Mouse (Mus musculus): Measurements from ENCODE around the gene R3hdm2. TPM values are rescaled to one million over a fixed set of nuclear protein-coding genes. Genes with fewer than 3 reads are reported as not detected.

R3hdm2 gene
- total RNA-seq, 2 experiments from 2014 or later: 365 to 382 TPM

GRCm38 (mm10) chr10:127508239-127508638, 128.1 kb downstream of the R3hdm2 start:
- H3K27ac ChIP-seq: no peak overlapping the region
- peak; percentile 65 for TF ChIP-seq CTCF (IDR thresholded peaks at IDR 0.05)
- intact Hi-C loops (cut with DNase I): no loop called here

DNA sequence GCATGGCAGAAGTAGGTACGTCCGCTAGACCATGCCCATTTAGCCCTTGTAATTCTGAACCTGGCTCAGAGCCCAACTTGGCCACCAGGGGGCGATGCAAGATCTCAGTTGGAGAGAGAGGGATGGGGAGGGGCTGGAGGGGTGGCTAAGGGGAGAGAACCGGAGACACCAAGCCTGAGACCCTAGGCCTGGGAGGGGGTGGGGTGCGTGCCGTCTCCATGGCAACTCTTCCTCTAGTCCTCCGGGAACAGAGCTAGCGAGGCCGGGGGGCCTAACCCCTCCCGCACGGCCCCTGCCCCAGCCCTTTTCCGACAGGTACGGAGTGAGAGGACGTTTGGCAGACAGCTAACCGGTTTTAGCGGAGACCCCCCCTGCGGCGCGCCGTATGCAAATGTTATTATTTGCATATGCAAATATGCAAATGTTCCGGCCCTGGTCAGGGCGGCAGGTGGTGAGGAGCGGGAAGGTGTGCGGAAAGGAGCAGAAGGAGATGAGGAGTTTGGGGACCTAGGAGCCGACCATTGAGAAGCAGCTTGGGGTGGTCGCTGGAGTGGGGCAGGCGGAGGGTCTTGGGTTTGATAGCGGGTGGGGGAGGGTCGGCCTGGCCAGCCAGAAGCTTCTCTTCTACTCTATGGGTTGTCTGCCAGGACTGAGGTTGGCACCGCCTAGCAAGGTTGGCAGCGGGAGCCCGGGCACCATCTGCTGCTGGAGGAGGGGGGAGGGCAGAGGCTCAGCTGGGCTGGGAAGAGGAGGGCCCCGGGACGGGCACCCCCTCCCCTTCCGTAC, 129.1 kb downstream of the R3hdm2 start:
- peak; percentile 74 for TF ChIP-seq CTCF (IDR thresholded peaks at IDR 0.05)
- Histone ChIP-seq H3K27ac (peak overlapping the region; percentile 61), H3K4me3 (peak overlapping the region; percentile 45)
- peak; percentile 83 for DNase-seq (ENCODE audit: extremely low spot score in 1 of 2, low spot score in 2 of 2)
- intact Hi-C loops (cut with DNase I): no loop called here

More at GRCm38 (mm10) chr10:127508239-127508638, 128.1 kb downstream of the R3hdm2 start:
- no peak overlapping the region for H3K4me3 ChIP-seq
- DNase-seq (ENCODE audit: extremely low spot score in 1 of 2, low spot score in 2 of 2): peak; percentile 67 to 76

- no peak for TF ChIP-seq CTCF (IDR thresholded peaks at IDR 0.05)
- no peak for DNase-seq (ENCODE audit: extremely low spot score in 1 of 2, low spot score in 2 of 2)
- Histone ChIP-seq H3K4me3 (no peak overlapping the region), H3K27ac (no peak overlapping the region; the same call in 1 of the 2 replicates)
- intact Hi-C loops (cut with DNase I): no loop called here
These were observed 129.9 kb downstream of the R3hdm2 start for GRCm38 (mm10) chr10:127509837-127510701.

GRCm38 (mm10) chr10:127510895-127511617, 130.9 kb downstream of the R3hdm2 start:
- no peak for DNase-seq (ENCODE audit: extremely low spot score in 1 of 2, low spot score in 2 of 2)
- intact Hi-C loops (cut with DNase I): no loop called here
- TF ChIP-seq CTCF (IDR thresholded peaks at IDR 0.05): no peak

DNA sequence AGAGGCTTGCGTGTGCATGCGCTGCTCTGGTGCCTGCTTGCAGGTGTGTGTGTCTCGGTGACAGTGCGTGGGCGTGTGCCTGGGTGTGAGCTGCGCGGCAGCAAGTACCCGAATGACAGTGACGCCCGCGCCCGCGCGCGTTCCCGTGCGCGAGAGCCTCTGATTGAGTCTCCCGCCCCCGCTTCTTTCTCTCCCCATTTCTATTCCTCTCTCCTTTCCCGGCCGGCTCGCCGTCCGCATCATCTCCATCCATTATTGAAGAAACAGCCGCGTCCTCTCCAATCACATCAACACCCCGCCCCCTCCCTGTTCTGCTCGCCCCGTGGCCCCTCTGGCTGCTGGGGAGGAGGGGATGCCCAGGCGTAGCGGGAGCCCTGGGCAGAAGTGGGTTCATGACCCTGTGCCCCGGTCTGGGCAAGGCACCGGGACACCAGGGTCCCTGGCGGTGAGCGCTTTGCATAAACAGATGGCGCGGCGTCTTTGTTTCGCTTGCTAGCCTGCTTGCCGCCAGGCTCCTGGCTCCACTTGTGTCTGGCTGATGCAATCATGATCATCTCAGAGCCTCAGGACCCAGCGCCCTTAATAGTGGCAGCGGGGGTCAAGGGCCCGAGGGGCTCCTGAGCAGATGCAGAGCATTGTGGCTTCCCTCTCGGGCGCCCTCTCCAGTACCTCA, 131.6 kb downstream of the R3hdm2 start:
- intact Hi-C loops (cut with DNase I): loop anchor here (1.0 kb wide), 1 partner anchor 25 kb away; no protein-coding TSS in a partner anchor
- peak overlapping the region; percentile 92 for H3K27ac ChIP-seq
- H3K4me3 ChIP-seq: peak overlapping the region; percentile 53
- peak; percentile 14 for TF ChIP-seq CTCF (IDR thresholded peaks at IDR 0.05)
- DNase-seq (ENCODE audit: extremely low spot score in 1 of 2, low spot score in 2 of 2): peak; percentile 84 to 93

More at GRCm38 (mm10) chr10:127510895-127511617, 130.9 kb downstream of the R3hdm2 start:
- Histone ChIP-seq H3K27ac (peak overlapping the region; percentile 57; the same call in 1 of the 2 replicates), H3K4me3 (no peak overlapping the region)

GRCm38 (mm10) chr10:127512307-127512666, 132.2 kb downstream of the R3hdm2 start:
- intact Hi-C loops (cut with DNase I): loop anchor here (1.0 kb wide), 1 partner anchor 24 kb away; no protein-coding TSS in a partner anchor
- no peak for DNase-seq (ENCODE audit: extremely low spot score in 1 of 2, low spot score in 2 of 2)
- peak overlapping the region; percentile 53 for H3K4me3 ChIP-seq
- H3K27ac ChIP-seq: peak overlapping the region; percentile 92
- no peak for TF ChIP-seq CTCF (IDR thresholded peaks at IDR 0.05)

DNA sequence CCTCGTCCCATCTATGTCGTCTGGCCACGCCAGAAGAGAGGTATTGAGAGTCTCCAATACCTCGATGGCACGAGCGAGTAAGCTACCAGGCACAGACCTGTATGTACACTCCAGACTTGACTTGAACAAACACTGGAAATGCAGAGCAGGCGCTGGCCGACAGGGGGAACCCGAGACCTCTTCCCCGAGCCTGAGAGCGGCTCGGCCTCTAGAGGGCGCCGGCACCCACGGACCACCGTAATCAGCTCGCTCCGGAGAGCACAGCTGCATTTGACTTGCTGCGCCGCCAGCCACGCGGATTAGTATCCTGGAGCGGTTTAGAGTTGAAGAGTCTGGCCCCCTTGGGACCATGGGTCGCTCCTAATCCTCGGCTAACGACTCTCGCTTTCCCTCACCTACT, 132.7 kb downstream of the R3hdm2 start:
- no peak; the same call in none of the 2 replicates for TF ChIP-seq CTCF (IDR thresholded peaks at IDR 0.05)

GRCm38 (mm10) chr10:127513501-127514091, 133.5 kb downstream of the R3hdm2 start:
- H3K4me3 ChIP-seq: no peak overlapping the region
- intact Hi-C loops (cut with DNase I): no loop called here
- DNase-seq (ENCODE audit: extremely low spot score in 1 of 2, low spot score in 2 of 2): no peak
- no peak for TF ChIP-seq CTCF (IDR thresholded peaks at IDR 0.05)
- H3K27ac ChIP-seq: no peak overlapping the region

More for the DNA sequence above, 132.7 kb downstream of the R3hdm2 start:
- intact Hi-C loops (cut with DNase I): loop anchor here (1.0 kb wide), 1 partner anchor 23 kb away; no protein-coding TSS in a partner anchor
- DNase-seq (ENCODE audit: extremely low spot score in 1 of 2, low spot score in 2 of 2): peak; percentile 93 to 97
- Histone ChIP-seq H3K27ac (peak overlapping the region; percentile 60), H3K4me3 (peak overlapping the region; percentile 34)

DNA sequence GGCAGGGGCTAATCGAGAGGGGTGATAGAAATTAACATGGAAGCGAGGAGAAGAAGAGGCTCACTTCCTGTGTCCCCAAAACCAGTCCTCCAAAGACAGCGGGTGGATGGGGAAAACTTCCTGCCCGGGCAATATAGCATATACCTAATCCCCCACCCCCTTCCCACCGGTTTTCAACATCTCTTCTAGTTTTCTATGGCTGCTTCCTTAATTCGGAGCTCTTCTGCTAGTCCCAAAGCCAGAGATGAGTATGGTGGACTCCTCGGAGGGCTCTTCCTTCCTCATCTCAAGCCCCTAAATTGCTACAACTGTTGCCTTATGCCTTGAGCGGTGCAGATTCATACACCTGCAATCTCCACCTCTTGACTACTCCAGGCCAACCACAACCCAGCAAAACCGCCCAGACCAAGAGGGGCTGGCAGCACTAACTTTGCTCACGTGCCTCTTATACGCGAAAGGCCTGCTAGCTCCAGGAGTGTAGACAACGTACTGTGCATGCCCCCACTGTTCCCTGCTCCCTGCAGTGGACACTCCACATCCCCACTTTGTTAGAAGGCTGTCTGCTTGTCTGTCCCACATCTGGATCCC, 134.1 kb downstream of the R3hdm2 start:
- TF ChIP-seq CTCF (IDR thresholded peaks at IDR 0.05): no peak
- intact Hi-C loops (cut with DNase I): no loop called here
- Histone ChIP-seq H3K27ac (no peak overlapping the region), H3K4me3 (no peak overlapping the region)
- no peak for DNase-seq (ENCODE audit: extremely low spot score in 1 of 2, low spot score in 2 of 2)

- intact Hi-C loops (cut with DNase I): no loop called here
- no peak for DNase-seq (ENCODE audit: extremely low spot score in 1 of 2, low spot score in 2 of 2)
- Histone ChIP-seq H3K4me3 (no peak within 1 kb of the TSS), H3K27ac (no peak within 1 kb of the TSS)
- no peak for TF ChIP-seq CTCF (IDR thresholded peaks at IDR 0.05)
These were observed 134.6 kb downstream of the R3hdm2 start, which contains the start of gene Ndufa4l2 for GRCm38 (mm10) chr10:127514764-127515163. TSS of gene Ndufa4l2 (plus strand) at chr10:127514967.
